Mouse (Mus musculus) cerebellum, adult 2 months (tissue): Measurements from ENCODE around the gene B3galt1. TPM values are rescaled to one million over a fixed set of nuclear protein-coding genes. Genes with fewer than 3 reads are reported as not detected.

Experiments
- DNase-seq, 2 experiments: peaks; one replicate each; pipeline ENCODE4 v3.0.0; 2021
- H3K27ac ChIP-seq: fragments of 200-500 bp; 2 replicates; pipeline ENCODE4 v1.5.1; 2012; ENCODE audit warnings: low read length, control low read depth, inconsistent platforms; ENCODE audit not compliant: insufficient read depth
- H3K27me3 ChIP-seq: fragments of 200-500 bp; 2 replicates; pipeline ENCODE4 v1.6.1; 2012; ENCODE audit warnings: inconsistent platforms, mild to moderate bottlenecking, low read length, moderate library complexity; ENCODE audit not compliant: control insufficient read depth, insufficient read depth
- H3K4me1 ChIP-seq: fragments of 200-500 bp; 2 replicates; pipeline ENCODE4 v1.6.1; 2011; ENCODE audit warnings: low read length; ENCODE audit not compliant: control insufficient read depth, insufficient read depth
- H3K4me3 ChIP-seq: fragments of 200-500 bp; replicated peaks from 2 replicates; pipeline ENCODE3; 2011; ENCODE audit warnings: mild to moderate bottlenecking, low read depth, low read length, control low read depth; ENCODE audit not compliant: insufficient read depth
- CTCF ChIP-seq: fragments of 200-500 bp; IDR thresholded peaks from 2 replicates; pipeline ENCODE4 v1.5.1; 2011; ENCODE audit warnings: low read depth, mild to moderate bottlenecking, control low read depth, low read length, moderate library complexity, borderline replicate concordance; ENCODE audit not compliant: insufficient read depth
- POLR2A ChIP-seq: fragments of 200-500 bp; IDR thresholded peaks from 2 replicates; pipeline ENCODE4 v1.6.1; 2011; ENCODE audit warnings: low read length, control low read depth, borderline replicate concordance; ENCODE audit not compliant: insufficient read depth
- WGBS: fragments of 180-500 bp; shearing (Covaris S2); methylation state at CpG from one replicate; pipeline ENCODE4 v1.1.7; 2018; 5-methylcytosine and 5-hydroxymethylcytosine counted together
- polyA plus RNA-seq: library from polyadenylated mRNA; depleted of rRNA; stranded (reverse); fragments of >200 nt; gene quantifications from 2 replicates; pipeline ENCODE4 v1.2.3, GENCODE M21; 2012

Gene B3galt1
- polyA plus RNA-seq, 1 experiment, result 18.9 TPM

DNA sequence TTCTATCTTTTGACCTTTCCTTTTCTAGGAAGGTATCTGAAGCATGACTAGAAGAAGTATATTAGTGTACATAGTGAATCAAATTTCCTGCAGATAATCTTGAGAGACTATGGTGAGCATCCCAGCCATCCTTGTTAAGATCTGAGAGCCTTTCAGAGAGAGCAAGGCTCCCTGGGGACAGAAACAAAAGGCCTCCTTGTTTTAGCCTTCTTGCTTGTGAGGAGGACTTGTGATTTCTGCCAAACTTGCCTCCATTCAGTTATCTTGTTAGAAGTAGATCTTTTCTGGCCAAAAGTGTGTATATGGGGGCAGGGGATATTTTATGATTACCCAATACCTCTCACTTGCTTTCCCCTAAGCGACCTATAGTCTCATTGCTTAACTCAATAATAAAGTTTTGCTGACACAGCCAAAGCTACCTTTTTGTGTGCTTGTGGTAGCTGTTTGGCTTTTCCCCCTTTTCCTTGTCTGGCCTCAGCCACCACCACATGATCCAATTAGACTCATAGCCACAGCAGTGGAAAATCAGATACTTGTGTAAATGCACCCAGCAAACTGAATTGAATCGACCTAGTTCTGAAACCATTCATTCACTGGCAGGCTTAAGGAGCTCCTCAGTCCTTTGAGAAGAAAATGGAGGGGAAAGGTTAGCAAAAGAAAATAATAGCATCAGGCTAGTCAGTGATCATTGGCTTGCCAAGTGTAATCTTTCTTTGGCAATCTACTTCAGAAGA is 332.5 kb downstream of the B3galt1 start:
- peak in 1 of 2 experiments; percentile 12 for DNase-seq
- Histone ChIP-seq H3K27ac (no peak overlapping the region), H3K4me1 (no peaks in the 10 kb centered on the region), H3K4me3 (no peak overlapping the region), H3K27me3 (no peaks in the 10 kb centered on the region)
- 40% methylated on average over 2 of the region's 2 CpGs for WGBS
- TF ChIP-seq POLR2A, result no peak
- TF ChIP-seq CTCF, result no peak

- Histone ChIP-seq H3K27me3 (no peaks in the 10 kb centered on the region), H3K27ac (no peak overlapping the region), H3K4me3 (no peak overlapping the region), H3K4me1 (no peaks in the 10 kb centered on the region)
- TF ChIP-seq CTCF, result no peak
- no peak for TF ChIP-seq POLR2A
- peak in 1 of 2 experiments; percentile 11 for DNase-seq
- 73% methylated on average over 6 of the region's 6 CpGs for WGBS
These were observed 335.9 kb downstream of the B3galt1 start for GRCm38 (mm10) chr2:67901574-67901973.

DNA sequence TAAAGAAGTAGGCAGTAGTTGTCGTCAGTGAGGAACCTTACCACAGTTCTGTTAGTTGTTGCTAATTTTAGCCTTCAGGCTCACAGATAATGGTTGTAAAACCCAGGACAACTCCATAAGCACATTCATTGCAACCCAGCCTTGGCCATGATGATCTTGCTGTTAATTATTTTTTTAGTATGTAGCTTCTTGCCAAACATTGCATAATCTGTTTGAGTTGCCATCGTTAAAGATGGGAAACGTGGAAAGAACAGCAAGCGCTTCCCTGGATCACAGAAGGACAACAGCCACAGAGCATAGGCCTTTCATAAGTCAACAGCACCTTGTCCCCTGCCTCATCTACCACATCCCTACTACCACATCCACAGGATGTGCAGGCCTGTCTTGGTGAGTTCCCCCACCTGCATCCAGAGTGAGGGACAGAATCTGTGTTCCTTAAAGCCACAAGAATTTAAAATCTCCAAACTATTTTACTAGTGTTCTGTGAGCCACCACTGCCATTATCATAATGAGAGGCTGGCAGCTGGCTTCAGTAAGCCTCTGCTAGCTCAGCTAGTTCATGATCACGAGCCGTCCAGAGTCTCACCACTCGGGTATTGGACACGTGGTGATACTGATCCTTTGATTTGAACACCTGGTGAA is 337.1 kb downstream of the B3galt1 start:
- no peak overlapping the region for H3K4me3 ChIP-seq
- no peak overlapping the region for H3K27ac ChIP-seq
- H3K27me3 ChIP-seq, result no peaks in the 10 kb centered on the region
- WGBS, result 76% methylated on average over 8 of the region's 8 CpGs
- TF ChIP-seq CTCF, result no peak
- TF ChIP-seq POLR2A, result no peak
- no peaks in the 10 kb centered on the region for H3K4me1 ChIP-seq
- no peak for DNase-seq

GRCm38 (mm10) chr2:67903769-67904168 is 338.1 kb downstream of the B3galt1 start:
- DNase-seq, result no peak

GRCm38 (mm10) chr2:67931994-67932393 is 366.3 kb downstream of the B3galt1 start:
- WGBS, result 69% methylated on average over 3 of the region's 3 CpGs

More at GRCm38 (mm10) chr2:67903769-67904168, 338.1 kb downstream of the B3galt1 start:
- H3K4me1 ChIP-seq, result no peaks in the 10 kb centered on the region
- no peak for TF ChIP-seq POLR2A
- TF ChIP-seq CTCF, result no peak
- no peak overlapping the region for H3K4me3 ChIP-seq
- H3K27ac ChIP-seq, result no peak overlapping the region
- 90% methylated on average over 1 of the region's 1 CpGs for WGBS
- H3K27me3 ChIP-seq, result no peaks in the 10 kb centered on the region

GRCm38 (mm10) chr2:67948408-67948807 is 382.7 kb downstream of the B3galt1 start:
- TF ChIP-seq CTCF (no peak), POLR2A (no peak)
- no peak overlapping the region for H3K4me3 ChIP-seq
- H3K27ac ChIP-seq, result no peak overlapping the region
- no peaks in the 10 kb centered on the region for H3K27me3 ChIP-seq
- 85% methylated on average over 3 of the region's 3 CpGs for WGBS
- no peaks in the 10 kb centered on the region for H3K4me1 ChIP-seq
- DNase-seq, result no peak

More at GRCm38 (mm10) chr2:67931994-67932393, 366.3 kb downstream of the B3galt1 start:
- Histone ChIP-seq H3K4me3 (no peak overlapping the region), H3K4me1 (no peaks in the 10 kb centered on the region), H3K27ac (no peak overlapping the region), H3K27me3 (no peaks in the 10 kb centered on the region)
- no peak for TF ChIP-seq CTCF
- TF ChIP-seq POLR2A, result no peak
- DNase-seq, result no peak

- no peak overlapping the region for H3K27ac ChIP-seq
- TF ChIP-seq POLR2A, result no peak
- no peak for TF ChIP-seq CTCF
- WGBS, result 95% methylated on average over 4 of the region's 4 CpGs
- DNase-seq, result no peak
- no peak overlapping the region for H3K4me3 ChIP-seq
- no peaks in the 10 kb centered on the region for H3K27me3 ChIP-seq
- no peaks in the 10 kb centered on the region for H3K4me1 ChIP-seq
These were observed 390.5 kb downstream of the B3galt1 start for GRCm38 (mm10) chr2:67956182-67956581.

- Histone ChIP-seq H3K4me3 (no peak overlapping the region), H3K27ac (no peak overlapping the region), H3K4me1 (no peaks in the 10 kb centered on the region), H3K27me3 (no peaks in the 10 kb centered on the region)
- DNase-seq, result no peak
- TF ChIP-seq CTCF (no peak), POLR2A (no peak)
- WGBS, result 92% methylated on average over 2 of the region's 2 CpGs
These were observed 391.9 kb downstream of the B3galt1 start for GRCm38 (mm10) chr2:67957561-67957960.
